Mouse (Mus musculus): ENCODE results near the gene Elf2.

- TF ChIP-seq KAT2A (conservative IDR thresholded peaks at IDR 0.05; ENCODE audit: low read depth, low read length) (no peak), TBP (IDR thresholded peaks at IDR 0.05; ENCODE audit: low read depth, low read length) (no peak), SIN3A (IDR thresholded peaks at IDR 0.05; ENCODE audit: low read length) (no peak), CTCF (IDR thresholded peaks at IDR 0.05 in 2 of 3, conservative IDR thresholded peaks at IDR 0.05 in 1 of 3; ENCODE audit: control insufficient read depth in 1 of 3, insufficient read depth in 1 of 3, low read depth in 2 of 3, low read length in 3 of 3, poor library complexity in 1 of 3, severe bottlenecking in 1 of 3) (no peak), MYB (IDR thresholded peaks at IDR 0.05; ENCODE audit: low read depth, low read length) (no peak)
Measured at GRCm38 (mm10) chr3:51258070-51258469, 82.4 kb downstream of the Elf2 start.
